Mouse (Mus musculus): ENCODE data around the gene Cdca3.

- TF ChIP-seq HCFC1 (IDR thresholded peaks at IDR 0.05; ENCODE audit: borderline replicate concordance, insufficient read depth, low read length) (no peak), MAFK (IDR thresholded peaks at IDR 0.05; ENCODE audit: insufficient read depth, low read depth, low read length) (no peak), CHD2 (IDR thresholded peaks at IDR 0.05; ENCODE audit: low read depth, low read length) (no peak), ZC3H11A (IDR thresholded peaks at IDR 0.05; ENCODE audit: borderline replicate concordance, low read depth, low read length) (no peak)
Observed at GRCm38 (mm10) chr6:124862406-124863124, 33.2 kb downstream of the Cdca3 start.

All from ES-E14 (cell line).